Mouse (Mus musculus) midbrain, embryonic 14.5 days (tissue): Measurements from ENCODE around the gene Gm19935. TPM values are rescaled to one million over a fixed set of nuclear protein-coding genes. Genes with fewer than 3 reads are reported as not detected.
A peak's percentile ranks its signal among the peaks of the same experiment; 100 is the strongest.

Experiments
- ATAC-seq: fragments of 200-750 bp; cut with Nextera tagmentation; 2 replicates; pipeline ENCODE4 v1.8.0; 2017; ENCODE audit warnings: moderate number of reproducible peaks, moderate library complexity; ENCODE audit not compliant: low FRiP score, low TSS enrichment
- DNase-seq: peaks from one replicate; pipeline ENCODE4 v3.0.0-alpha.2; 2015
- H3K27ac ChIP-seq: fragments of 300-500 bp; sonication (generic); replicated peaks from 2 replicates; pipeline ENCODE4 v1.5.1; 2014; ENCODE audit warnings: mild to moderate bottlenecking, low read depth, low read length, moderate library complexity
- H3K27me3 ChIP-seq: fragments of 300-500 bp; sonication (generic); 2 replicates; pipeline ENCODE4 v1.6.1; 2014; ENCODE audit warnings: low read length, control low read depth, mixed read lengths; ENCODE audit not compliant: control insufficient read depth, insufficient read depth
- H3K36me3 ChIP-seq: fragments of 300-500 bp; sonication (generic); 2 replicates; pipeline ENCODE4 v1.6.1; 2014; ENCODE audit warnings: low read length, control low read depth; ENCODE audit not compliant: control insufficient read depth, insufficient read depth
- H3K4me1 ChIP-seq: fragments of 300-500 bp; sonication (generic); 2 replicates; pipeline ENCODE4 v1.6.1; 2014; ENCODE audit warnings: mild to moderate bottlenecking, antibody characterized with exemption, low read length, control low read depth; ENCODE audit not compliant: control insufficient read depth, insufficient read depth
- H3K4me2 ChIP-seq: fragments of 300-500 bp; sonication (generic); 2 replicates; pipeline ENCODE4 v1.6.1; 2014; ENCODE audit warnings: mild to moderate bottlenecking, low read length, moderate library complexity
- H3K4me3 ChIP-seq: fragments of 300-500 bp; sonication (generic); replicated peaks from 2 replicates; pipeline ENCODE4 v1.5.1; 2014; ENCODE audit warnings: low read depth, low read length
- H3K9ac ChIP-seq: fragments of 300-500 bp; sonication (generic); replicated peaks from 2 replicates; pipeline ENCODE4 v1.6.1; 2014; ENCODE audit warnings: mild to moderate bottlenecking, low read length, moderate library complexity
- H3K9me3 ChIP-seq: fragments of 300-500 bp; sonication (generic); 2 replicates; pipeline ENCODE4 v1.6.1; 2016; ENCODE audit warnings: low read length, control low read depth, mixed read lengths; ENCODE audit not compliant: control insufficient read depth
- WGBS: fragments of 180-500 bp; shearing (Covaris S2); extraction: QIAGEN DNeasy Blood & Tissue Kit; methylation state at CpG from one replicate; pipeline ENCODE4 v1.1.7; 2014; 5-methylcytosine and 5-hydroxymethylcytosine counted together
- polyA plus RNA-seq: library from polyadenylated mRNA; unstranded; fragments of >200 nt; fragmentation: Nextera tagmentation; extraction: Ambion mirVana; gene quantifications from 2 replicates; pipeline ENCODE4 v1.2.1, GENCODE M21; 2014

Gm19935 gene
- polyA plus RNA-seq, 1 experiment from 2014 or later: 0.22 TPM

GRCm38 (mm10) chr8:90834321-90834672, 17.1 kb upstream of the Gm19935 start:
- 94% methylated on average over 3 of the region's 3 CpGs for WGBS
- ATAC-seq: no peak
- Histone ChIP-seq H3K27me3 (no peaks in the 10 kb centered on the region), H3K4me2 (no peak overlapping the region), H3K9ac (no peak overlapping the region), H3K27ac (no peak overlapping the region), H3K4me3 (no peak overlapping the region), H3K9me3 (no peaks in the 10 kb centered on the region), H3K36me3 (no peaks in the 10 kb centered on the region), H3K4me1 (0 out of 2 replicates have a peak, but pooled peaks cover 2% of the 10 kb centered on the region)
- no peak for DNase-seq

GRCm38 (mm10) chr8:90833628-90834320, 16.6 kb upstream of the Gm19935 start:
- DNase-seq (no peak), ATAC-seq (no peak)
- H3K9ac ChIP-seq: no peak overlapping the region
- H3K4me2 ChIP-seq: no peak overlapping the region
- H3K4me1 ChIP-seq: 0 out of 2 replicates have a peak, but pooled peaks cover 5% of the 10 kb centered on the region
- no peaks in the 10 kb centered on the region for H3K36me3 ChIP-seq
- no peak overlapping the region for H3K27ac ChIP-seq
- H3K27me3 ChIP-seq: no peaks in the 10 kb centered on the region
- no peaks in the 10 kb centered on the region for H3K9me3 ChIP-seq
- WGBS: 82% methylated on average over 6 of the region's 6 CpGs
- no peak overlapping the region for H3K4me3 ChIP-seq

DNA sequence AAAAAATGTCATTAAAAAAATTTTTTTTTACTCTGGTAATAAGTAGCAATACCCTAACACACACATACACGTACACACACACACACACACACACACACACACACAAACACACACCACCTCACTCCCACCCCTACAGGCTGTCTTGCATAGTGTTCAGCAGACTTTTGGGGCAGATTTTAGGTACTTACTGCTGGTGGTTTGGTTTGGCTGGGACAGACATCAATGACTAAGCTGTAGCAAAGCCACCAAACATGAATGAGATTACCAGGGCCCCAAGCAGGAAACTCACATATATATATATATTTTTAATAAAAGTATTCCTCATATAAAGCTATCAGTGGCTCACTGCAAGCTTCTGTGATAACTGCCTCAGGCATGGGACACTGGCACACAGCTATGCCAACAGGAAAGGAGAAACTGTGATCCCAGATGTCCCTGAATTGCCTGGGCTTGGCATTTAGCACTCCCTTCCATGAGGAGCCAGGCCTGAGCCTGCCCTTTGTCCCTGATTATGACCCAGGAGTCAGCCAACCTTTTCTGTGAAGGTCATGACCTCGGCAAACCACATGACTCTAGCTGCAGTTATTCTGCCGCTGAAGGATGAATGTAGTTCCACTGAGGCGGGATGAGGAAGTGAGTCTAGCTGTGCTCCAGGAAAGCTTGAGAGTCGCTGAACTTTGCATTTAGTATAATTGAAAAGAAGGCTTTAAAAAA, 15.5 kb upstream of the Gm19935 start:
- H3K4me3 ChIP-seq: no peak overlapping the region
- H3K4me2 ChIP-seq: no peak overlapping the region
- DNase-seq: no peak
- no peaks in the 10 kb centered on the region for H3K27me3 ChIP-seq
- H3K9me3 ChIP-seq: no peaks in the 10 kb centered on the region
- H3K4me1 ChIP-seq: peaks cover 13% of the 10 kb centered on the region
- no peak for ATAC-seq
- no peak overlapping the region for H3K9ac ChIP-seq
- no peak overlapping the region for H3K27ac ChIP-seq
- H3K36me3 ChIP-seq: no peaks in the 10 kb centered on the region
- 32% methylated on average over 5 of the region's 5 CpGs for whole genome bisulfite sequencing

DNA sequence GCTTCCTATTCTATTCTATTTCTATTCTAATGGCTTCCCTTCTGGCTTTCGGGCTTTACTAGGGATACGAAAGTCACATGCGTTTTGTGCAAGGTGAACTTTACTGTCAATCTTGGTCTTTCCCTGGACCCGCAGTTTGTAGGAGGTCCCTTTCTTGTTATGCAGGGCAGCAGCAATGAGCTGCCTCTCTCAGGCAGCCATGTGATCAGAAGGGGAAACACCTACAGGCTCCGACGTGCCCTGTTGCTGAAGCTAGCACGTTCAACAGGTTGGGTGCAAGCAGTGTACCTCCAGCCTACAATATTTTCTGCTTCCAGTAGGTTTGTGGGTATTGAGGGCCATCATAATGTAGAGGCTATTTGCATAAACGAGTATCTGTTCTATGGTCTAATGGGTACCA, 13.8 kb upstream of the Gm19935 start:
- H3K4me3 ChIP-seq: no peak overlapping the region
- ATAC-seq (no peak), DNase-seq (no peak)
- H3K36me3 ChIP-seq: no peaks in the 10 kb centered on the region
- H3K4me2 ChIP-seq: no peak overlapping the region
- no peaks in the 10 kb centered on the region for H3K9me3 ChIP-seq
- H3K9ac ChIP-seq: no peak overlapping the region
- WGBS: 61% methylated on average over 8 of the region's 8 CpGs
- H3K27me3 ChIP-seq: no peaks in the 10 kb centered on the region
- H3K27ac ChIP-seq: no peak overlapping the region
- H3K4me1 ChIP-seq: peaks cover 13% of the 10 kb centered on the region

DNA sequence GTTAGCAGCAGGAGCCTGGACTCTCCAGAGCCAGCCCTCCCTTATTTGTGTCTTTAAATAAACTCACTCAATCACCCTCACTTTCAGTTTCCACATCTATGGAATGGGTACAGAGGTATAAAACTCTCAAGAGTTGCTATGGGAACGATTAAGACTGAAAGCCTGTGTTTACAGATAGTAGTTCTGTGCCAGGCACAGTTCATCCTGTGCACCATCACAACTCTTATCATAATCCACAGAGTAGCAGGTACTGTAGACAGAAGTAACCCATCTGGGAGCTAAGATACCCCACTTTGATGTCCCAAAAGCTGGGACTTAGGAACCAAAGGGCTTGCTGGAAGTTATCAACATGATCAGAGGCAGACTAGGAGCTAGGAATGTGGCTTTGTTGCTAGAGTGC, 12.6 kb upstream of the Gm19935 start:
- Histone ChIP-seq H3K4me2 (peak overlapping the region; percentile 76; the same call in 1 of the 2 replicates), H3K27ac (no peak overlapping the region), H3K4me3 (no peak overlapping the region)

DNA sequence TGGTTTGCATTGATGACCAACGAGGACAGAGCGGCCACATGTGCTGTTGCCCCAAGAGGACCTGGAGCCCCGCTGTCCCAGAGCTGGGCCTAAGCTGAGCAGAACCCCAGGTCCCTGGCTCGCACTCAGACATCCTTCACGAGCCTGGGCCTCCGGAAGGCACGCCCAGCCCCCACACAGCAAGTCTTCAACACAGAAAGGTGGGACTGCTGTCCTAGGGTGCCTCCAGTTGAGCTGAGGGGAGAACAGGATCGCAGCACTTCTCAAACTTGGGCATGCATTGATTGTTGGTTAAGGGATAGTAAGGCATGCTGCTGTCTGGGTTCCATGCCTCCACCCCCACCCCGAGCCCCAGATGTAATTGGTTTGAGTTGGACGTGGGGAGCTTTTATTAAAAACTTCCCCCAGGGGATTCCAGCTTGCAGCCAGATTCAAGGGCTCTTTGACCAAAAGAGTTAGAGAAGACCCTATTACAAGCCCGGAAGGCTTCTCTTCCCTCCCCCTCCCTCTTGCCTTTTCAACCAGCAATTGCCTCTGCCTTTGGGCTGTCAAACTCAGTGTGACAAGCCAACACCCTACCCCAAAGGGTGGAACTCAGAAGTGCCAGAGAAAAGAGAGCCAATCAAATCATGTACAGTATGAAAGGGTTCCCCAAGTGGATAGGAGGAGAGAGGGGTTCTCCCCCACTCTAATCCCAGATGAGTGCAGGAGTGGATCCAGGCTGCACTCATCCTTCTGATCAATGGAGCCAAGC, 12.0 kb upstream of the Gm19935 start:
- peak; percentile 65 for DNase-seq
- 1% methylated on average over 11 of the region's 11 CpGs for WGBS
- no peaks in the 10 kb centered on the region for H3K9me3 ChIP-seq
- H3K27me3 ChIP-seq: no peaks in the 10 kb centered on the region
- peak overlapping the region; percentile 45 for H3K4me3 ChIP-seq
- H3K4me1 ChIP-seq: peaks cover 13% of the 10 kb centered on the region
- peak; percentile 59 for ATAC-seq
- no peaks in the 10 kb centered on the region for H3K36me3 ChIP-seq
- peak overlapping the region; percentile 76 for H3K4me2 ChIP-seq
- peak overlapping the region; percentile 55; the same call in 1 of the 2 replicates for H3K27ac ChIP-seq
- H3K9ac ChIP-seq: peak overlapping the region; percentile 54

More for the DNA sequence above, 12.6 kb upstream of the Gm19935 start:
- WGBS: 93% methylated on average over 1 of the region's 1 CpGs
- Histone ChIP-seq H3K27me3 (no peaks in the 10 kb centered on the region), H3K4me1 (peaks cover 13% of the 10 kb centered on the region), H3K9me3 (no peaks in the 10 kb centered on the region), H3K9ac (no peak overlapping the region), H3K36me3 (no peaks in the 10 kb centered on the region)
- no peak for ATAC-seq
- DNase-seq: no peak

DNA sequence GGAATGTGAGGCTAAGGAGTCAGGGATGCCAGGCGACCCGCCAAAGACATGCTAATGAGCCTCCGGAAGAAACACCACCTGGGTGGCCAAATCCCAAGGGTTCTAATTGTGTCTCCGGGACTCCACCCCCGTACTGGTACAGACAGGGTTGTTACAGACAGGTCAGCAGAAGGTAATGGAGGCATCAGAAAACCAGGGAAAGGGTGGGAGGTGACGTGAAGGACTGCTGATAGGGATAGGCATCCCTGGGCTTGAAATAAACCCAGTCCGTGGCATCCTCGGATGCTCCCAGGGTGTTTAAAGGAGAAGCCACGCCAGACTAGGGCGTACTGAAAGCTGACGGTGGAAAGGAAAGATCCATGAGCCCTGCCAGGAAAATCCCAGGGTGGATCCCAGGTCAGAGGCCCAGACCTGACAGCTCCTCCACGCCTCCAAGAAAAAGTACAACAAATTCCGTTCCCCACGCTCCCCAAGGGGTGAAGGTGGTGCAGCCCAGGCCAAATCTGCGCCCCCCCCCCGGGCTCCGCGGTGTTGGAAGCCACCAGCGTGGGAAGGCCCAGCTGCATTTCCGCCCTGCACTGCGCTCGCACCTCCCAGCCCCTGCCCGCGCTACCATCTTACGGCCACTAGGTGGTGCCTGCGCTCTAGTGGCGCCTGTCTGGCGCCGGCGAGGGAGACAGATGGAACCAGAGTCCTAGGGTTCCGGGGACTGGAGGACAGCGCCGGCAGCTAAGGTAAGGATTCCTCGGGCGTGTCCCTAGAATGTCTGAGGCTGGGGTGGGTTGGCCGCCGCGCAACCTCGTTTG, 11.2 kb upstream of the Gm19935 start, which contains the start of gene Chd9:
Chd9 (plus strand) TSS at position 172 of the 806 bp plus-strand sequence.
- Histone ChIP-seq H3K9ac (peak within 1 kb of the TSS; percentile 54), H3K36me3 (no peaks in the 10 kb centered on the region), H3K4me3 (peak within 1 kb of the TSS; percentile 45), H3K27me3 (no peaks in the 10 kb centered on the region), H3K9me3 (no peaks in the 10 kb centered on the region), H3K4me1 (peaks cover 13% of the 10 kb centered on the region), H3K27ac (peak within 1 kb of the TSS; percentile 67), H3K4me2 (peak within 1 kb of the TSS; percentile 76)
- DNase-seq (peak; percentile 97), ATAC-seq (peak; percentile 89)
- WGBS: under 1% methylated on average over 39 of the region's 39 CpGs

GRCm38 (mm10) chr8:90825459-90825871, 8.3 kb upstream of the Gm19935 start:
- Histone ChIP-seq H3K27ac (no peak overlapping the region), H3K4me1 (peaks cover 13% of the 10 kb centered on the region), H3K4me3 (no peak overlapping the region), H3K9me3 (no peaks in the 10 kb centered on the region), H3K9ac (no peak overlapping the region), H3K27me3 (no peaks in the 10 kb centered on the region), H3K4me2 (no peak overlapping the region), H3K36me3 (no peaks in the 10 kb centered on the region)
- DNase-seq (no peak), ATAC-seq (no peak)
- 87% methylated on average over 9 of the region's 9 CpGs for WGBS
